Mouse (Mus musculus): Measurements from ENCODE around the gene Slmap.

- TF ChIP-seq CTCF (IDR thresholded peaks at IDR 0.05; ENCODE audit: low read depth) (no peak), EP300 (IDR thresholded peaks at IDR 0.05; ENCODE audit: low read depth) (no peak)
These were observed 66.8 kb downstream of the Slmap start for GRCm38 (mm10) chr14:26467974-26468373.

All from liver, embryonic 14.5 days (tissue).